Mouse (Mus musculus) spleen, postnatal 10 days (tissue): ENCODE results near the gene Tbce.
"Not testable (repeated sequence)": the region's sequence is repeated elsewhere in the genome, so short reads cannot be mapped to it uniquely, and the experiment has no call there.

ENCODE experiments used
- DNase-seq, 2 experiments: peaks; one replicate each; pipeline ENCODE4 v3.0.0; 2021 to 2022; ENCODE audit warnings: low spot score in 2 of 2

Gene Tbce

DNA sequence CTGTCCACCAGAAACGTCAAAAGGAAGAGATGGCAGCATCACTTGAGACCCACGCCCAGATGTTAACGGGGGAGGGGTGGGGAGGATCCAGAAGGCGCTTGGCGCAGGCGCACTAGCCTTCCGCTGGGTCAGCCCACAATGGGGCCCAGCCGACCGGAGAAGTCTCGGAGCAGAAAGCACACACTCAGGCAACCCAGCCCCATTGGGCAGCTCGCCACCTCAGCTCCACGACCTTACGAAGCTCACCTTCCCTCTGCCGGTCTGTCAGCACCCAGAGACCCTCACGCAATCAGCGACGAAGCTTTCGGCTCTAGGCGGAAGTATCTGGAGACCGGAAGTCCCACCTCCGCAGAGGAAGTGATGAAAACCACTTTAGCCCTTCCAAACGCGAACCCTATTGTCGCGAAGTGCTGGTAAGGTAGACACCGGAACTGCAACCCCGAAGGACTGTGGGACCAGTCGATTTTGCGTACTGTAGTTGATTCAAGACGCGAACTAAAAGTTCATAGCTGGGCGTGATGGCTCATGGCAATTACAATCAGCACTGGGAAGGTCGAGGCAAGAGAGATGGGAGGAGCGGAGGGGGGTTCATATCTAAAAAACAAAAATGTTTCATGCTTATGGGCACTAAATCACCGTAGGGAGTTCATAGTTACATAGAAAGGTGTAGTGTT lies at the start of gene Tbce:
Tbce (minus strand) TSS at position 347 of the 674 bp plus-strand sequence.
- peak; percentile 92 to 95 for DNase-seq

DNA sequence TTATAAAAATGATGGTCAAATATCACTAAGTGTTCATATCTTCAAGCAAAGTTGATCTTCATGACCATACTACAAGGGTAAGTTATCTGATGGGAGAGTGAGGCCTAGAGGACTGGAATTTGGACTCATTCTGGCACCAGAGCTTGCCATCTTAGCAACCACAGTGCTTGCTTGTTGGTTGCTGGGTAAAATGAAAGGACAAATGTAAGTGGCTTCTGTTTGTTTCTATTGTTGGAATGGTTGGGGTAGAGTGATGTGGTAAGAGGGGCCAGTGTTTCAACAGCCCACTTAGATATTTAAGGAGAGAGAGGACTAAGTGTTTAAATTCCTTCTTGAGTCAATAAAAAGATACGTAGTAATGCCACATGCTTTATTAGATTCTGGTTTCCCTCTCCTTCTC lies 49.2 kb upstream of the Tbce start:
- no peak for DNase-seq

DNA sequence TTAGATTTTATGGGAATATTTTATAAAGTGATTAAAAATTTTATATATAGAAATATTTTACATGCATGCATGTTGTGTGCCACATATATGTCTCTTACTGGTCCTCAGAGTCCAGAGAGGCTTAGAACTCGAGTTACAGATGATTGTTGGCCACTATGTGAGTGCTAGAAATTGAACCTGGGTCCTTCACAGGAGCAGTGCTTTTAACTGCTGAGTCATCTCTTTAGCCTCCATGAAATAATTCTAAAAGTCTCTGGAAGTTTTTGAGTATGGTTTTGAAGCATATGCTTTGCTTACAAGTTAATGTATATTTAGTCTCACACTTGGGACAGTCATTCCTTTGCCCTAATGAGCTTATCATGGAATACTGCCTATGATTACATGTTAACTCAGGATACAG lies 35.9 kb upstream of the Tbce start:
- DNase-seq, result no peak

DNA sequence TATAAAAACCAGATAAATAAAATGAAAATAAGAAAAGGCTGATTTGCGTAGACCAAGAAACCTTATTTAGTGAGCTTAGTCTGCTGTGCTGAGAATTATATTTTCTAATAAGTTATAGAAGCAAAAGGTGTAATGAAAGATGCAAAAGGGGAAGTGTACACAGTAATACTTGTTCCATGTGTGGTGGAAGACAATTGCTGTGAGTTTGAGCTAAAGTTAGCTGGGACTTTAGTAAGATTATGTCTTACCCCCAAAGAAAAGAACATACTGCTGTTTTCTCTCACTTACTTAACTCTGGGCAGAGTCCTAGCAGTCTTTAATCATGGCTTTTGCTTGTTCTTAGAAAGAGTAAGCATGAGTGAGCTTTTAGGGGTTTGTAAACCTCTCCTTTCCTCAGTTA lies 34.9 kb upstream of the Tbce start:
- DNase-seq, result no peak

DNA sequence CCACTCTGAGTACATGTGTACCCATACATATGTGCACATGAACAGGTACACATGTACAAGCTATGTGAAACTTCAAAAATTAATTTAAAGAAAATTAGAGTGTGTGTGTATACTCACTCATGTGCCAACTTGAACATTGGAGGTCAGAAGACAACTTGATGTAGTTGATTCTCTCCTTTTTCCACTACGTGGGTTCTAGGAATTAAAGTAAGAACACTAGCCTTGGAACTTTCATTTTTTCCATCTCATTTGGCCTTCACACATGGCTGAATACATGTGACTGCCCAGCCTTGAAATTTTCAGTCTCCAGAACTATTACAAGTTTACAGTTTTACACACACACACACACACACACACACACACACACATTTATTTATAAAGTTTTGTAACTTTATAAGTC lies 29.9 kb upstream of the Tbce start:
- no peak for DNase-seq

DNA sequence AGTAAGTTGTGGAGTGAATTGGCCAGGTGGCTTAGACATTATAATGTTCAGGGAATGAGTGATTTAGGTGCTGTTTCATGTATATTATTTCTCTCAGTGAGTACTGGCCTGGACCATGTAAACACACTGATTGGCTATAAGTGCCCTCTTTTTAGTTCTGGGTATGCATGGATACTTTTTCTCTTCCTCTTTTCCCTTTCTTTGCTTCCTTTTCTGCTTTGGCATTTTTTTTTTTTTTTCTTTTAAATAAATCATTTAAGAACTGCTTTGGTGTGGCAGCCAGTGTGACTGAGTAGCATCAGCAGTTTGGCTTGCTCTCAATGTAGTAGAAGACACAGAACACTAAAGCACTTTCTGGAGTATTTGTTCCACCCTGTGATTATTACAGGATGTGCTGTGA lies 28.6 kb upstream of the Tbce start:
- DNase-seq, result no peak

DNA sequence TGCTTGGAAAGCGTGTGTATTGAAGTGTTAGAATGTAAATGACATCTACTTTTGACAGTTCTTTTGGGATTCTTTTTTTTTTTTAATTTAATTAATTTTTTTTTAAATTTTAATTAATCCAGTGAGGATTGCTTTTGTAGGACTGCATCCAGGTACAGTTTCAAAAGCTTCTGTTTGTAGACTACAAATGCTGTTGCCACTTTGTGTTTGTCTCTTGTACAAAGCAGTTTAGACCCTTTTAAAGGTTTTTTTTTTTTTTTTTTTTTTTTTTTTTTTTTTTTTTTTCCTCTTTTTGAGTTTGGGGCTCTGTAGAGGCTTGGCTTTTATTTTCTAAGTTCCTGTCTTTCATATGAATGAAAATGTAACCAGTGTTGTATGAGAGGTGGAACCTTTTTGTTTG lies 26.3 kb upstream of the Tbce start:
- DNase-seq, result no peak

DNA sequence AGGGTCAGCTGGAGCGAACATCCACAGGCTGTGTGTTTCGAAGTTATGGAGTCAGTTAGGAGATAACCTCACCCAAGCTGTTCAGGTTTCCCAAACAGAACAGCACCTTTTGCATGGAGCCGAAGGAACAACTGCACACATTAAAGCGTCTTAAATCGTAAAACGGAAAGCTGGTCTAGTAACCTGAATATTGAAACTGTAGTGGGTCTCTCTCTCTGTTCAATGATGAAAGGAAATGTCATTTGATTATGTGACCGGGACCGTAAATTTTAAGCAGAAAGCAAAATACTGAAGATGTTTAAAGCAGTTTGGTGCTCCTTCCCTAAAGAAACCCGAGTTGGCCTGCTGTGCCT lies 25.6 kb upstream of the Tbce start:
- no peak for DNase-seq

DNA sequence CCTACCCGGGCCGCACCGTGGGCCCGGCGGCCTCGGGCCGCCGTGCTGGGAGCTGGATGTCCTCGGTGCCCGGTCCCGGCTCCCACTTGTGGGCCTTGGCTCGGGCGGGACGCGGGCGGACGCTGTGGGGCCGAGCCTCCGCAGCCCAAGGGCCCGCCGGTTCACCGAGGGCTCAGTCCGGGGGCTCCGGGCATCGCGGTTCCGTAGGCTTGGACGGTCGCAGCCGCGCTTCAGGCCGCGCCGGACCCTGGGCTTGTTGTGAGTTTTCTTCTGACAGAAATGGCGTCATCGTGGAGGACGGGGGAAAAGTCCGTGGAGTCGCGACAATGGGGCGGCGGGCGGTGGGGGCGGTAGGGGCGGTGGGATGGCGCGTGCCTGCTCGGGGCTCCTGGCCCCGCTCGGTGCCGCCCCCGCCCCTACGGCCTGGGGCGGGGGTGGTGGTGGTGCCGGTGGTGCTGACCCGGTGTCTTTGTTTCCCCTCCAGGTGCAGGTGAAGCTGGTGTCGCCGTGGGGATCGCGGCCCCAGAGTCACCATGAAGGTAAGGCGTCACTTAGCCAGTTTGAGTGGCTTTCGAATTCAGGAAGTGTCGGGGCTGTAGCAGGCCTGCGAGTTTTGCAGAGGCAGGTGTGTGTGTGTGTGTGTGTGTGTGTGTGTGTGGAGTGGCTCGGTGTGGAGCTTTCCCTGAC lies 25.0 kb upstream of the Tbce start:
- peak; percentile 64 to 74 for DNase-seq

DNA sequence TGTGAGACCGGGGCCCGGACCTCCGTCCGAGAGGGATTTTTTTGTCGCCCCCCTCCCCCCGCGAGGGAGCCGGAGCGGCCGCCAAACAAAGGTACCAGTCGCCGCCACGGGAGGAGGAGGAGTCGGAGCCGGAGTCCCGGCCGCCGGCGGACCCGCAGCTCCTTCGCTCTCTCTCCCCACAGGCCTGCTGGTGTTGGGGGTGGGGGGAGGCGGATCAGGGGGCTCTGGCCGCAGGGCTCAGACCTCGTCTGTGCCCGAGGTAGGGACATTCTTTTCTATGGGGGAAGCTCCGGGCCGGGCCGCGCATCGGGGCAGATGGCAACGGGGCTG lies 24.5 kb upstream of the Tbce start:
- DNase-seq, result no peak

DNA sequence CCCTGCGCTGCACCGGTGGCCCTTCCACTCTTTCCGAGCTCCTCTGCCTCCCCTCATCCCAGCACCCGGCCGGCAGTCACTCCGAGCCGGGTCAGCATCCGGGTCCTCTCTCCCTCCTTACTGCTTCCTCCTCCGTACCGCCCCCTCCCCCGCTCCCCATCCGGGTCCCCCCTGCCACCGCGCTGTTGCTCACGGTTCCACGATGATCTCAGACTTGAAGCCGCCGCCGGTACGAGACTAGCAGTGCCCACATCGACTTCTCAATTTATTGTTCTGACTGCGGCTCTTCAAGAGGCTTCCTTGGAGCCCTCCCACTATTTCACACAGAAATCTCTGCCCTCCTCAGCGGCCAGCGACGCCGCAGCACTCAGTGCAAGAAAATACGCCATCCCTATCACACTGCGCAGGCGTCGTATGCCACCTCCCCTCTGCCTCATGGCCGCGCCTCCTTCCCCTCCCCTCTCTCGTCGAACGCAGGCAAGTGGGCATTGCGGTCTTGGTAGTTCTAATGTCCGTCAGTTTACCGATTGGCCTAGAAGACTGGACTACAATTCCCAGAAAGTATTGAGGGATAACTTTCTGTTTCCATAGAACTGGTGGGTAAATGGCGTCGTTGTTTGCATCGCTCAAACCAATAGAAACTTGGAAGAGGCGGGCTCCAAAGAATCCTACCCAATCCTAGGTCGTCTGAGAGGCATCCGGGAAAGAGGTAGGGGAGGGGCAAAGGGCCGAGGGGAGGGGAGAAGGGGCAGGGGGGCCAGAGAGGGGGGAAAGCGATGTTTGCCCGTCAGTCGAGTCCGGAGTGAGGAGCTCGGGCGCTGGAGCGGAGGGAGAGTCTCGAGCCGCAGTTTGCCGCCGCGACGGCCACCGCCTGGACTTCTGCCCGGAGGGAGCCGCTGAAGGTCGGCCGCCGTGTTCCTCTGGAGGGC lies 23.8 kb upstream of the Tbce start, which contains the start of the genes Arid4b and Ggps1:
Arid4b (plus strand) TSS at position 220 of the 929 bp plus-strand sequence.
Ggps1 (minus strand) TSS at position 476 of the 929 bp plus-strand sequence.
- DNase-seq, result peak; percentile 86 to 96

DNA sequence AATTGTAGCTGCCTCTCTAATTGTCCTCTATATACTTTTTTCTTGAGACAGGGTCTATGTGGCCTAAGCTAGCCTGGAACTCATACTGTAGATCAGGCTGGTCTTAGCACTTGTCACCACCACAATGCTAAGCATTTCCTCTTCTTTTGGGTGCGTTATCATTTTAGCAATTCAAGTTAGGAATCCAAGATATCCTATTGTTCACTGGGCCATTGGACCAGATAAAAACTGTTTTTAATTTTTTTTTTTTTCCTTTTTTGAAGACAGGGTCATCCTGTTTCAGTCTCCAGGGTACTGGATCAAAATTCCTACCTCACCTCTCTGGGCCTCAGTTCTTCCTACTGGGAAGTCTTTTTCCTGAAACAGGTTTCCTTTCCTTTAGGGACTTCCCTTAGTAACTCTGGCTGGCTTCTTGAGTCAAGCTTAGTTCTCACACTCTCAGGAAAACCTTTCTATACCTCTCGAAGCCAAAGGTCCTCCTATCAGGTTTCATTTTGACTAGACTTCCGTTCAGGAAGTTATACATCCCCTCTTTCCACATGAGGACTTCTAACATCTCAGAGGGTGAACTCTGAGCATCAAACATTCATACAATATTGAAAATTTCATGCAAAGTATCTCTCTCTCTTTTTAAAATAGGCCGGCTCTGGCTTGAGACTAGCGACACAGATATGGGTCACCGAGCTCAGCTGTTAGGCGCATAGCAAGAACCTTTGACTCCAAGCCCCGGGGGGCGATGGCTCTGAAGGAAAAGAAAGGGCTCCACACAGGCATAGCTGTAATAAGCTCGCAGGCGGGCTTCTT lies 23.0 kb upstream of the Tbce start:
- no peak for DNase-seq

DNA sequence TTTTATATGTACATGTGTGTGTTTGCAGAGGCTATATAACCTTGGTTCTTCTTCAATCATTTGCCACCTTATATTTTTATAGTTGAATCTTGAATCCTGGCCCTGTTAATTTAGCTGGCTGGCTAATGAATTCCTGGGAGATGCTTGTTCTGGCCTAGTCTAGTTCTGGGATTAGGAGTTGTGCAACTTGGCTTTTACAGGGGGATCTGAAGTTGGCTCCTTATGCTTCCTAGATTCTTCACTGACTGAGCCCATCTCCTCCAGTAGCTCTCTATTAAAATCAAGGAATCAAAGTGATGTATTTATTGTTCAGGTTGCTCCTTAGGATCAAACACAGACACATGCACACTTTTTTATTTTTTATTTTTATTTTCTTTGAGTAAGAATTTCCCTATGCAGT lies 20.1 kb upstream of the Tbce start:
- DNase-seq, result no peak

DNA sequence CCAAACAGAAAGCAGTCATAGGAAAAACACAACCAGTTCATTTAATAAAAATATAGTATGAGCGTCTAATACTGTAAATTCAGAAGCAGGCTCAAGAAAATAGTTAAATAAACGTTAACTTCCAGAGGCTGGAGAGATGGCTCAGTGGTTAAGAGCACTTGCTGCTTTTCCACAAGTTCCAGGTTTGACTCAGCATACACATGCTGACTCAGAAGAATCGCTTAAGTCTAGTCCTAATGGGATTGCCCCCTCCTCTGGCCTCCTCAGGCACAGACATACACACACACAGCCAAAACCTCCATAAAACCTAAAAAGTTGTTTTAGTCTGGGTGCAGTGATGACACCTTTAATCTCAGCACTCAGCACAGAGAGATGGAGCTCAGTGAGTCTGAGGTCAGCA lies 17.4 kb upstream of the Tbce start:
- no peak for DNase-seq

DNA sequence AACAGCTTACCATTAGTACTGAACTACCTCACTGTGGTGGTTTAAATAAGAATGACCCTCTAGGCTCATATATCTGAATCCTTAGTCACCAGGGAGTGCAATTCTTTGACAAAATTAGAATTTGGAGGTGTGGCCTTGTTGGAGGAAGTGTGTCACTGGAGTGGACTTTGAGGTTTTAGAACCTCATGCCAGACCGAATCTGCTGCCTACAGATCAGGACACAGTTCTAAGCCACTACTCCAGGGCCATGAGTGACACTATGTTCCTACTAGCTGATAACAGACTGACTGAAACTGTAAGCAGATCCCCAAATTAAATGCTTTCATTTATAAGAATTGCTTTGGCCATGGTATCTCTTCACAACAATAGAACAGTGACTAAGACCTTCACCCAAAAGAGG lies 10.4 kb upstream of the Tbce start:
- DNase-seq, result no peak

DNA sequence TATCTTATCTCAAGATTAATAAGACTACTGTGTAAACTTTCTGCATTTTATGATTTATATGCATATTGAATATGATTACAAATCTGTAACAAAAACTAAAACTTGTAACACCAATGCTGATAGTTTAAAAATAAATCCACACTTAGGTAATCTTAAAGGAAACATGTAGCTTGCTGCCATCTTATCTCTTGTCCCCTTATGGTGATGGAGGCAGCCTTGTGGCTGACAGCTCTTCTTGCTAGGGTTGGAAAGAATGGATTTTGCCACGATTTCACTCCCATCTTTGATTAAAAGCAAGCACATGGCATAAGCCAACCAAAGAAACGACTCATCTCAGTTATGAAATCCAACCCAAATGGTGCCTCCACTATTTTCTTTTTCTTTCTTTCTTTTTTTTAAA lies 5.1 kb upstream of the Tbce start:
- DNase-seq, result no peak

DNA sequence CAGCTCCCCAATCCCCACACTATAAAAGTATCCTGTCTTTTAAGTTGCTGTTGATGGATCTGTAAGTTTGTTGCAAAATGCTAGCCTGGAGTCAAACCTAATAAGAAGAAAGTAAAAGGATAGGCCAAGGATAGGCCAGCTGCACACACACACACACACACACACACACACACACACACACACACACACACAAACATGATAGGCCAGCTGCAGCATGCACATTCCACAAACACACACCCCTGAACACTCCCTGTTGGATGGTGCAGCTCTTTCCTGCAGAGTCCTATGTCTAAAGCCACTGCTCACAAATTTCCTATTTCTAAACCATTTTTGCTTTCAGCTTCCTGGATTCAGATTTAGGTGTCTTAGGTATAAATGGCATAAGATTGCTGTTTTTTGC lies 4.4 kb upstream of the Tbce start:
- DNase-seq, result no peak

DNA sequence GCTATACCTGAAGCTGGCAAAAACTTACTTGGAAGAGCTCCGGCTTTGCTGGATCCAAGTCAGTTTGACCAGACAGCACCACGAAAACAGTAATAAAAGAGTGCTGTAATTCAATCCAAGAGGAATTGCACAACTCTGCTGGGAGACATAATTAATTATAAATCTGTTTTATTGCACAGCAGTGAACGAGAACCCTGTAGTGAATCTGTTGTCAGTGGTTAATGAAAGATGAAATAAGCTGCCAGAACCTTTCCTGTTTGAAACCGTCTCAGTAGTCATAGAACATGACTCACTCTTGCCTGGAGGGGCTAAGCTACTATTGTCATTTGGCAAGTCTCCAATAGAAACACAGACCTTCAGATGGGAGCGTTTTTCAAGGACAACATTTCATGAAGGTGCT lies 748 bp upstream of the Tbce start:
- DNase-seq, result no peak

DNA sequence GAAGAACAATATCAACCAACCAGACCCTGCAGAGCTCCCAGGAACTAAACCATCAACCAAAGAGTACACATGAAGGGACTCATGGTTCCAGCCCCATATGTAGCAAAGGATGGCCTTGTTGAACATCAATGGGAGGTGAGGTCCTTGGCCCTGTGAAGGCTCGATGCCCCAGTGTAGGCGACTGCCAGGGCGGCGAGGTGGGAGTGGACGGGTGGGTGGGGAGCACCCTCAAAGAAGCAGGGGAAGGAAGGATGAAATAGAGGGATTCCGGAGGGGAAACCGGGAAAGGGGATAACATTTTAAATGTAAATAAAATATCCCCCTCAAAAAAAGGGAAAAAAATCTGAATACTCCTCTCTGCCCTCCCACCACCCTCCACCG lies 537 bp downstream of the Tbce start:
- peak; percentile 29 for DNase-seq

DNA sequence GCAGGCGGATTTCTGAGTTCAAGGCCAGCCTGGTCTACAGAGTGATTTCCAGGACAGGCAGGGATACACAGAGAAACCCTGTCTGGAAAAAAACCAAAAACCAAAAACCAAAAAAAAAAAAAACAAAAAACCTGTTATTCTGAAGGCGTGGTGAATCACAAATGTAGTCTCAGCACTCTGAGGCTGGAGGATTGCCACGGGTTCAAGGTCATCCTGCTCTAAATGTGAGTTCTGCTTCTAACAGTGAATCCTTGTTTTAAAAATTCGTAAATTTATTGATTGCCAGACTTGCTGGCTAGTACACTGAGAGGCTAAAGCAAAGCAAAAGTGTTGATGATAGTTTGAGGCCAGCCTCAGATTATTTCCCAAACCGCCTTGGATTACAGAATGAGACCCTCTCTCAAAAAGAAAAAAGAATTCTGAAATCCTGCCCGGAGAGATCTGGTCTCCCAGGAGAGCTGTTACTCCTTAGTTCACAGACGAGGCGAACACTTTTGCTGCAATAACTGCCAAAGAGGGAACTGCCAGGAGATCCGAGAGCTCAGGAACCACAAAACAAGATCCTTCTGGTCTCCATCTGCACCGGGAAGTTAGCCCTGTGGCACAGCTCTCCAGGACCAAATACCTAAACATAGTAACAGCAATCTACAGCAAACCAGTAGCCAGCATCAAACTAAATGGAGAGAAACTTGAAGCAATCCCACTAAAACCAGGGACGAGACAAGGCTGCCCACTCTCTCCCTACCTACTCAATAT lies 3.4 kb downstream of the Tbce start:
- no peak for DNase-seq

DNA sequence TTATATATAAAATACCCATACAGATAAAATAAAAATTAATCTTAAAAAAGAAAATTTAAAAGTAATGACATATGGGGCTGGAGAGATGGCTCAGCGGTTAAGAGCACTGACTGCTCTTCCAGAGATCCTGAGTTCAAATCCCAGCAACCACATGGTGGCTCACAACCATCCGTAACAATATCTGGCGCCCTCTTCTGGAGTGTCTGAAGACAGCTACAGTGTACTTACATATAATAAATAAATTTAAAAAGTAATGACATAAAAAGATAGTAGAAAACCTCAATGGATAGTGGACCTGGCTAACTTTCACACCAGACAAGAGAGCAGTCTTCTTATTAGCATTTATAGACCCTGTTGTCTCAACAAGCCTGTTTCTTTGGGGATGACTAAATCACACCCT lies 4.1 kb downstream of the Tbce start:
- not testable (repeated sequence) for DNase-seq
